Mouse (Mus musculus) forebrain, postnatal 0 days (tissue): ENCODE measurements around the gene Cnot3. TPM values are rescaled to one million over a fixed set of nuclear protein-coding genes. Genes with fewer than 3 reads are reported as not detected.
A peak's percentile ranks its signal among the peaks of the same experiment; 100 is the strongest.

Experiments used
- ATAC-seq: fragments of 200-750 bp; cut with Nextera tagmentation; 2 replicates; pipeline ENCODE4 v1.8.0; 2017; ENCODE audit warnings: mild to moderate bottlenecking, moderate library complexity
- DNase-seq: peaks from one replicate; pipeline ENCODE4 v3.0.0-alpha.2; 2015
- H3K27ac ChIP-seq: fragments of 300-500 bp; sonication (generic); 2 replicates; pipeline ENCODE4 v1.5.1; 2014; ENCODE audit warnings: low read depth, mild to moderate bottlenecking, antibody characterized with exemption, low read length, moderate library complexity, mixed read lengths
- H3K27me3 ChIP-seq: fragments of 300-500 bp; sonication (generic); 2 replicates; pipeline ENCODE4 v1.6.1; 2014; ENCODE audit warnings: mild to moderate bottlenecking, low read length, mixed read lengths; ENCODE audit not compliant: insufficient read depth
- H3K36me3 ChIP-seq: fragments of 300-500 bp; sonication (generic); 2 replicates; pipeline ENCODE4 v1.6.1; 2014; ENCODE audit warnings: mild to moderate bottlenecking, moderate library complexity; ENCODE audit not compliant: insufficient read depth
- H3K4me1 ChIP-seq: fragments of 300-500 bp; sonication (generic); 2 replicates; pipeline ENCODE4 v1.6.1; 2014; ENCODE audit warnings: antibody characterized with exemption; ENCODE audit not compliant: insufficient read depth
- H3K4me2 ChIP-seq: fragments of 300-500 bp; sonication (generic); 2 replicates; pipeline ENCODE4 v1.6.1; 2014; ENCODE audit warnings: low read depth, mild to moderate bottlenecking, moderate library complexity
- H3K4me3 ChIP-seq: fragments of 300-500 bp; sonication (generic); 2 replicates; pipeline ENCODE4 v1.5.1; 2014; ENCODE audit warnings: low read depth, low read length, mixed read lengths
- H3K9ac ChIP-seq: fragments of 300-500 bp; sonication (generic); 2 replicates; pipeline ENCODE4 v1.6.1; 2014; ENCODE audit warnings: mild to moderate bottlenecking
- H3K9me3 ChIP-seq: fragments of 300-500 bp; sonication (generic); 2 replicates; pipeline ENCODE4 v1.6.1; 2016; ENCODE audit warnings: low read length
- CTCF ChIP-seq: sonication (generic); IDR thresholded peaks from 2 replicates; pipeline ENCODE4 v1.5.1; 2016; ENCODE audit warnings: antibody characterized with exemption, control low read depth, low read depth
- WGBS: fragments of 180-500 bp; shearing (Covaris S2); extraction: QIAGEN DNeasy Blood & Tissue Kit; methylation state at CpG from one replicate; pipeline ENCODE4 v1.1.7; 2014; 5-methylcytosine and 5-hydroxymethylcytosine counted together
- polyA plus RNA-seq: library from polyadenylated mRNA; unstranded; fragments of >200 nt; fragmentation: Nextera tagmentation; extraction: Ambion mirVana; gene quantifications from 2 replicates; pipeline ENCODE4 v1.2.1, GENCODE M21; 2015
- total RNA-seq: library from RNA; depleted of rRNA; stranded (reverse); fragments of >200 nt; gene quantifications from 2 replicates; pipeline ENCODE4 v1.2.3, GENCODE M21; 2014

Cnot3 gene
- total and polyA plus RNA-seq, 2 experiments from 2014 or later, result 19.8 to 35.4 TPM

DNA sequence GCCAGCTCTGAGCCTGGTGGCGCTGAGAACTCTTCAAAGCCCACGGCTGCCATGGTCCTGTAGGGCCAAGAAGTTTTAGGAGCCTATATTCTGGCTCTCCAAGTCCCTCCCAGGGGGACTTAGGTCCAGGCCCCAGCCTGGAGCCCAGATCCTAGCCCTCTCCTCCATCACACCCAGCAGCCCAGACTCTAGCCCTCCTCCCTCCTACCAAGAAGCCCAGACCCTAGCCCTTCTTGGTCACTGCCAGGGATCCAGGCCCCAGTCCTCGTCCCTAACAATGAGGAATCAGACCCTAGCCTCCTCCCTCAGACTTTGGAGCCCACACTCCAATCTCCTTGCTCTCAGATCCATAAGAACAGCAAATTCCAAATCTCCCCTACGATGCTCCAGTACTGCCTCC is 16.0 kb upstream of the Cnot3 start:
- H3K4me2 ChIP-seq, result peak overlapping the region; percentile 92
- WGBS, result 38% methylated on average over 4 of the region's 4 CpGs
- ATAC-seq, result 0 out of 2 replicates have a peak, but pooled peaks have one; percentile 4
- DNase-seq, result no peak
- H3K9me3 ChIP-seq, result no peaks in the 10 kb centered on the region
- H3K4me1 ChIP-seq, result peaks cover 10% of the 10 kb centered on the region; the same call in 1 of the 2 replicates
- H3K4me3 ChIP-seq, result peak overlapping the region; percentile 65
- peaks cover 26% of the 10 kb centered on the region; the same call in 1 of the 2 replicates for H3K36me3 ChIP-seq
- no peak for TF ChIP-seq CTCF
- no peaks in the 10 kb centered on the region for H3K27me3 ChIP-seq
- H3K9ac ChIP-seq, result peak overlapping the region; percentile 65
- H3K27ac ChIP-seq, result peak overlapping the region; percentile 86

- peak within 1 kb of the TSS; percentile 65 for H3K4me3 ChIP-seq
- DNase-seq (peak; percentile 96), ATAC-seq (peak; percentile 93)
- no peaks in the 10 kb centered on the region for H3K27me3 ChIP-seq
- H3K9me3 ChIP-seq, result no peaks in the 10 kb centered on the region
- TF ChIP-seq CTCF, result no peak
- WGBS, result 1% methylated on average over 47 of the region's 47 CpGs
- peak within 1 kb of the TSS; percentile 86 for H3K27ac ChIP-seq
- peak within 1 kb of the TSS; percentile 65 for H3K9ac ChIP-seq
- H3K36me3 ChIP-seq, result peaks cover 22% of the 10 kb centered on the region
- peak within 1 kb of the TSS; percentile 92 for H3K4me2 ChIP-seq
- H3K4me1 ChIP-seq, result peaks cover 10% of the 10 kb centered on the region; the same call in 1 of the 2 replicates
These were observed 15.3 kb upstream of the Cnot3 start, which contains the start of the genes Tfpt and Prpf31 for GRCm38 (mm10) chr7:3629543-3630477. Gene Tfpt (minus strand): TSS chr7:3629929. Gene Prpf31 (plus strand): TSS chr7:3629985.

DNA sequence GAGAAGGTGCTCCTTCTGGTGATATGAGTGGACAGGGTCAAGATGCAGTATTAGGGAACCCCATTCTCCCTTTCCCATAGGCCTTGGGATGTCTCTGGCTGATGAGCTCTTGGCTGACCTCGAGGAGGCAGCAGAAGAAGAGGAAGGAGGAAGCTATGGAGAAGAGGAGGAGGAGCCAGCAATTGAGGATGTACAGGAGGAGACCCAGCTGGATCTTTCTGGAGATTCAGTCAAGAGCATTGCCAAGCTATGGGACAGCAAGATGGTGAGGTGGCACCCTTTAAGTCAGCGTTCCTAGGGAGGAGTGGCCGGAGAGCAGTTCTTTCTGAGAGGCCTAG is 14.6 kb upstream of the Cnot3 start:
- ATAC-seq, result no peak
- Histone ChIP-seq H3K4me2 (peak overlapping the region; percentile 92), H3K27me3 (no peaks in the 10 kb centered on the region), H3K9me3 (no peaks in the 10 kb centered on the region), H3K9ac (peak overlapping the region; percentile 65), H3K27ac (no peak overlapping the region), H3K36me3 (peaks cover 22% of the 10 kb centered on the region), H3K4me3 (peak overlapping the region; percentile 65), H3K4me1 (peaks cover 10% of the 10 kb centered on the region; the same call in 1 of the 2 replicates)
- no peak for TF ChIP-seq CTCF
- 66% methylated on average over 3 of the region's 3 CpGs for WGBS
- no peak for DNase-seq

GRCm38 (mm10) chr7:3643412-3643811 is 1.7 kb upstream of the Cnot3 start:
- no peak for DNase-seq
- ATAC-seq, result no peak
- no peak overlapping the region for H3K27ac ChIP-seq
- H3K36me3 ChIP-seq, result peaks cover 26% of the 10 kb centered on the region
- H3K9me3 ChIP-seq, result no peaks in the 10 kb centered on the region
- WGBS, result 72% methylated on average over 5 of the region's 5 CpGs
- peaks cover 18% of the 10 kb centered on the region for H3K4me1 ChIP-seq
- TF ChIP-seq CTCF, result no peak
- H3K4me2 ChIP-seq, result no peak overlapping the region
- no peak overlapping the region for H3K9ac ChIP-seq
- no peaks in the 10 kb centered on the region for H3K27me3 ChIP-seq
- H3K4me3 ChIP-seq, result no peak overlapping the region

GRCm38 (mm10) chr7:3643843-3644242 is 1.2 kb upstream of the Cnot3 start:
- Histone ChIP-seq H3K9ac (peak overlapping the region; percentile 36; the same call in 1 of the 2 replicates), H3K9me3 (no peaks in the 10 kb centered on the region), H3K27ac (no peak overlapping the region), H3K4me1 (peaks cover 19% of the 10 kb centered on the region), H3K4me2 (peak overlapping the region; percentile 53), H3K27me3 (no peaks in the 10 kb centered on the region), H3K36me3 (peaks cover 24% of the 10 kb centered on the region), H3K4me3 (peak overlapping the region; percentile 92)
- ATAC-seq, result no peak
- WGBS, result 21% methylated on average over 9 of the region's 9 CpGs
- no peak for TF ChIP-seq CTCF
- DNase-seq, result no peak

GRCm38 (mm10) chr7:3644348-3644671 is 758 bp upstream of the Cnot3 start:
- no peak for ATAC-seq
- Histone ChIP-seq H3K27ac (0 out of 2 replicates have a peak overlapping the region, but pooled peaks have one; percentile 23), H3K9ac (peak overlapping the region; percentile 36; the same call in 1 of the 2 replicates)

GRCm38 (mm10) chr7:3645488-3646025 is 489 bp downstream of the Cnot3 start:
- H3K4me2 ChIP-seq, result peak overlapping the region; percentile 74
- no peaks in the 10 kb centered on the region for H3K27me3 ChIP-seq
- H3K36me3 ChIP-seq, result peaks cover 8% of the 10 kb centered on the region
- DNase-seq (no peak), ATAC-seq (no peak)
- TF ChIP-seq CTCF, result no peak
- H3K4me1 ChIP-seq, result peaks cover 21% of the 10 kb centered on the region
- H3K9me3 ChIP-seq, result no peaks in the 10 kb centered on the region
- H3K9ac ChIP-seq, result peak overlapping the region; percentile 94
- under 1% methylated on average over 53 of the region's 58 CpGs for WGBS
- H3K4me3 ChIP-seq, result peak overlapping the region; percentile 92
- H3K27ac ChIP-seq, result peak overlapping the region; percentile 97

More at GRCm38 (mm10) chr7:3644348-3644671, 758 bp upstream of the Cnot3 start:
- peak overlapping the region; percentile 53 for H3K4me2 ChIP-seq
- no peaks in the 10 kb centered on the region for H3K27me3 ChIP-seq
- no peaks in the 10 kb centered on the region for H3K9me3 ChIP-seq
- DNase-seq, result no peak
- no peak for TF ChIP-seq CTCF
- H3K4me1 ChIP-seq, result peaks cover 21% of the 10 kb centered on the region
- peak overlapping the region; percentile 92 for H3K4me3 ChIP-seq
- peaks cover 19% of the 10 kb centered on the region for H3K36me3 ChIP-seq
- under 1% methylated on average over 11 of the region's 11 CpGs for WGBS
